Mouse (Mus musculus) hematopoietic multipotent progenitor cell, adult 10-12 weeks (in vitro differentiated cells): ENCODE data around the gene Ezr. TPM values are rescaled to one million over a fixed set of nuclear protein-coding genes. Genes with fewer than 3 reads are reported as not detected.

Source experiments
- polyA plus RNA-seq: library from polyadenylated mRNA; stranded (reverse); fragments of >175 nt; gene quantifications from 2 replicates; pipeline ENCODE4 v1.2.3, GENCODE M21; 2012; ENCODE audit warnings: low replicate concordance

The Ezr gene
- 515 and 526 TPM in 2 replicates for polyA plus RNA-seq

GRCm38 (mm10) chr17:6782611-6783005, at the start of gene Ezr:
TSS of gene Ezr (minus strand) at chr17:6782784.

Other genes with a start within 250 kb of the Ezr start
- gene Dynlt1c, start 181.1 kb downstream of the Ezr start, polyA plus RNA-seq: 3.7 and 6.6 TPM in 2 replicates
- gene Dynlt1f, start 126.9 kb downstream of the Ezr start, polyA plus RNA-seq: 4.8 and 8.1 TPM in 2 replicates
- 1.6 and 2.4 TPM in 2 replicates for gene Sytl3, start 123.7 kb downstream of the Ezr start, polyA plus RNA-seq
- gene Rsph3b, start 165.9 kb upstream of the Ezr start, polyA plus RNA-seq: 12.8 and 21.5 TPM in 2 replicates
- 7.1 TPM in 2 replicates for gene Tagap1, start 178.4 kb upstream of the Ezr start, polyA plus RNA-seq
- 13.1 and 692 TPM in 2 replicates for gene Rnaset2b, start 187.8 kb upstream of the Ezr start, polyA plus RNA-seq
- 0.13 TPM in 1 of 2 replicates, not detected in the other for gene Gm49721, start 196.1 kb upstream of the Ezr start, polyA plus RNA-seq
- gene Gm1604a, start 242.8 kb upstream of the Ezr start, polyA plus RNA-seq: 0.17 and 0.36 TPM in 2 replicates